Mouse (Mus musculus) hindbrain, embryonic 14.5 days (tissue): ENCODE data around the gene Rac2. TPM values are rescaled to one million over a fixed set of nuclear protein-coding genes. Genes with fewer than 3 reads are reported as not detected.

Experiments used
- ATAC-seq: fragments of 200-750 bp; cut with Nextera tagmentation; 2 replicates; pipeline ENCODE4 v1.8.0; 2017; ENCODE audit warnings: moderate number of reproducible peaks, mild to moderate bottlenecking, moderate TSS enrichment, moderate library complexity; ENCODE audit not compliant: low FRiP score
- DNase-seq: peaks from one replicate; pipeline ENCODE4 v3.0.0-alpha.2; 2015; ENCODE audit warnings: low spot score
- H3K27ac ChIP-seq: fragments of 300-500 bp; sonication (generic); 2 replicates; pipeline ENCODE4 v1.5.1; 2014; ENCODE audit warnings: mild to moderate bottlenecking, moderate library complexity
- H3K27me3 ChIP-seq: fragments of 300-500 bp; sonication (generic); 2 replicates; pipeline ENCODE4 v1.6.1; 2014; ENCODE audit warnings: mild to moderate bottlenecking, low read length, mixed read lengths; ENCODE audit not compliant: control insufficient read depth, insufficient read depth
- H3K36me3 ChIP-seq: fragments of 300-500 bp; sonication (generic); replicated peaks from 2 replicates; pipeline ENCODE4 v1.6.1; 2014; ENCODE audit not compliant: control insufficient read depth, insufficient read depth
- H3K4me1 ChIP-seq: fragments of 300-500 bp; sonication (generic); replicated peaks from 2 replicates; pipeline ENCODE4 v1.6.1; 2014; ENCODE audit warnings: antibody characterized with exemption, low read length, mixed read lengths; ENCODE audit not compliant: control insufficient read depth, insufficient read depth
- H3K4me2 ChIP-seq: fragments of 300-500 bp; sonication (generic); replicated peaks from 2 replicates; pipeline ENCODE4 v1.6.1; 2014; ENCODE audit warnings: mild to moderate bottlenecking, moderate library complexity
- H3K4me3 ChIP-seq: fragments of 300-500 bp; sonication (generic); replicated peaks from 2 replicates; pipeline ENCODE4 v1.5.1; 2014; ENCODE audit warnings: mild to moderate bottlenecking, low read length
- H3K9ac ChIP-seq: fragments of 300-500 bp; sonication (generic); 2 replicates; pipeline ENCODE4 v1.6.1; 2014
- H3K9me3 ChIP-seq: fragments of 300-500 bp; sonication (generic); 2 replicates; pipeline ENCODE4 v1.6.1; 2016; ENCODE audit warnings: low read length; ENCODE audit not compliant: control insufficient read depth
- WGBS: fragments of 180-500 bp; shearing (Covaris S2); extraction: QIAGEN DNeasy Blood & Tissue Kit; methylation state at CpG from one replicate; pipeline ENCODE4 v1.1.7; 2014; 5-methylcytosine and 5-hydroxymethylcytosine counted together
- polyA plus RNA-seq: library from polyadenylated mRNA; unstranded; fragments of >200 nt; fragmentation: Nextera tagmentation; extraction: Ambion mirVana; gene quantifications from 2 replicates; pipeline ENCODE4 v1.2.1, GENCODE M21; 2014

The Rac2 gene
- polyA plus RNA-seq, 1 experiment from 2014 or later = 8.1 TPM

DNA sequence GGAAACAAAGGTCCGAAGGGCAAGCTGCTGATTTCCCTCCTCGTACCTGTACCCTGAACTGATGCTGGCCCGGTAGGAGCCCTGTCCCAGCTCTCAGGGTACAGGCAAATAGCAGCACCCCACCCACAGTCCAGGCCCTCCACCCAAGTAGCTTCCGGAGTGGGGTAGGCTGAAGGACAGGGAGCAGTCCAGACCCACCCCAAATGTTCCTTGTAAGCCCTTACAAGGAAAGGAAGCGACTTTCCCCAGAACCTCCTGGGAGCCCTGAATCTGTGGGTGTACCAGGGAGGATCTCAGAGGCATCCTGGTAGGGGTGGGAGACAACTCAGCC, 348 bp downstream of the Rac2 start:
- H3K4me3 ChIP-seq = no peak overlapping the region
- no peaks in the 10 kb centered on the region for H3K36me3 ChIP-seq
- no peak for ATAC-seq

DNA sequence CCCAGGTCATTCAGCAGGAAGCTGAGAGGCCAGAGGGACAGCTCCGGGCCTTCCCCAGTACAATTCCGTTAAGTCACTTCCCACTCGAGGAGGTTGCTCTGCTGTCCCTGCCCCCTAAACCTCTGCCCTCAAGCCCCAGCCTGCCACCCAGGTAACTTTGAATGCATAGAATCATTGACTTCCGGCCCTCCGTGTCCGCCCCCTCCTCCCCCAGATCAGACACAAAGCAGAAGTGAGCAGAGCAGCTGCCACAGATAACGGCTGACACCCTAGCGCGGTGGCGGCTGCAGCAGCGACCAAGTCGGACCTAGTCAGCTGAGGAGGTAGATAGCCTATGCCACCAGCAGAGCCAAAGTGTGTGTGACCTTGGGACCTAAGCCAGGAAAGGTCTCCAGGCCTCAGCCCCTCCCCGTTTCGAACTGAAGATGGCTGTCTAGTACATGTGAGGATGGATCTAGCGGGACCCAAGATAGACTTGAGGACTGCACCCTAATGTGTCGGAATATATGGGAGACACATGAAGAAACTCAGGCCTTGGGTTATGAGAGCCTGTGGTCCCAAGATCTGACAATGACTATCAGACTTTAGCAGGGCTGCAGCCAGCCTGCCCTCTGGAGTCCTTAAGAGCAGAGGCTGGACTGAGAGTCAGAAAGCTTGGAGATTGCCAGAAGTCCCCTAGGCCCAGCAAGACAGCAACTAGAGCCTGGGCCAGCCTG, 871 bp downstream of the Rac2 start:
- no peak for DNase-seq
- Histone ChIP-seq H3K36me3 (no peaks in the 10 kb centered on the region), H3K4me3 (no peak overlapping the region), H3K4me2 (no peak overlapping the region), H3K9ac (no peak overlapping the region), H3K27me3 (no peaks in the 10 kb centered on the region), H3K4me1 (no peaks in the 10 kb centered on the region), H3K9me3 (no peaks in the 10 kb centered on the region), H3K27ac (no peak overlapping the region)
- ATAC-seq = no peak
- 65% methylated on average over 16 of the region's 16 CpGs for WGBS

More for the DNA sequence above, 348 bp downstream of the Rac2 start:
- no peak overlapping the region for H3K4me2 ChIP-seq
- DNase-seq = no peak
- H3K9me3 ChIP-seq = no peaks in the 10 kb centered on the region
- no peak overlapping the region for H3K9ac ChIP-seq
- WGBS = 88% methylated on average over 5 of the region's 5 CpGs
- H3K27me3 ChIP-seq = no peaks in the 10 kb centered on the region
- no peaks in the 10 kb centered on the region for H3K4me1 ChIP-seq
- no peak overlapping the region for H3K27ac ChIP-seq

DNA sequence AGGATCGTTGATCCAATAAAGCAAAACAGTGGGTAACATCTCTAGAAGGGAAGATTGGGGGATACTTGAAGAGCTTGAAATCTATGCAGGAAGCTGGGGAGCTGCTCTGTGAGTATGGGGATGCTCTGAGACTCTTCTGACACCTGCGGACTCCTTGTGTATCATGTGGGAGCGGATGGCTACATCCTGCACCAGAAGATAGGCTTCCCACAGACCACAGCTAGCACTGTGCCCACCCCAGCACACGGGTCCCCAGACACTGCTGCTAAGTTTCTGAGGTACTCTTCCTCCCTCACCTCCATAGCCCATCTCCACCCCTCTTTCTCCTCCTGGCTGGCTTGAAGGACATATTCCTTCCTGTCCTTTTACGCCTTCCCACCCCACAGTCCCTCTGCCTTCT, 2.4 kb downstream of the Rac2 start:
- Histone ChIP-seq H3K27ac (no peak overlapping the region), H3K9ac (no peak overlapping the region), H3K4me1 (no peaks in the 10 kb centered on the region), H3K27me3 (no peaks in the 10 kb centered on the region), H3K36me3 (no peaks in the 10 kb centered on the region), H3K4me2 (no peak overlapping the region), H3K4me3 (no peak overlapping the region), H3K9me3 (no peaks in the 10 kb centered on the region)
- ATAC-seq (no peak), DNase-seq (no peak)
- WGBS = 89% methylated on average over 5 of the region's 5 CpGs

GRCm38 (mm10) chr15:78567608-78568120, 4.9 kb downstream of the Rac2 start:
- WGBS = 72% methylated on average over 9 of the region's 9 CpGs
- no peaks in the 10 kb centered on the region for H3K36me3 ChIP-seq
- H3K9ac ChIP-seq = no peak overlapping the region
- no peak overlapping the region for H3K27ac ChIP-seq
- H3K4me3 ChIP-seq = no peak overlapping the region
- no peaks in the 10 kb centered on the region for H3K4me1 ChIP-seq
- no peaks in the 10 kb centered on the region for H3K27me3 ChIP-seq
- ATAC-seq = no peak
- DNase-seq = no peak
- H3K4me2 ChIP-seq = no peak overlapping the region
- H3K9me3 ChIP-seq = no peaks in the 10 kb centered on the region

GRCm38 (mm10) chr15:78564764-78565435, 7.7 kb downstream of the Rac2 start:
- Histone ChIP-seq H3K9ac (no peak overlapping the region), H3K9me3 (no peaks in the 10 kb centered on the region), H3K27ac (no peak overlapping the region), H3K36me3 (no peaks in the 10 kb centered on the region), H3K4me2 (no peak overlapping the region), H3K4me3 (no peak overlapping the region), H3K27me3 (no peaks in the 10 kb centered on the region), H3K4me1 (no peaks in the 10 kb centered on the region)
- no peak for DNase-seq
- no peak for ATAC-seq
- WGBS = 73% methylated on average over 11 of the region's 11 CpGs

DNA sequence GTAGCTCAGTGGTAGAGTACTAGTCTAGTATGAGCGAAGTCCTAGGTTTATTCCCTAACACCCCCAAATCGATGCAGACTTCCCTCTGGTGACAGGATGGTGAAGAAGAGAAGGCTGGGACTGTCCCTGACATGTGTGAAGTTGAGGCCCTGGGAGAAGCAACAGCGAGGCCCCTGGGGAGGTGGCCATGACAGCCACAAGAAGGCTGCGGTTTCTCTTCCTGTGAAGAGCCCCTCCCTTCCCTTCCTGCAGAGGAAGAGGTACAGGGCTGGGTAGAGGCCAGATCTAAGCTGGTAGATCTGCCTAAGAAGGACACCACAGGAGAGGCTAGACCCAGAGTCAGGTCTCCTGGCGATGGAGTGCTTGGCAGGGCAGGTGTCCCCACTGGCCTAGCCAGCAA, 8.6 kb downstream of the Rac2 start:
- no peaks in the 10 kb centered on the region for H3K36me3 ChIP-seq
- ATAC-seq = no peak
- H3K4me2 ChIP-seq = no peak overlapping the region
- no peaks in the 10 kb centered on the region for H3K27me3 ChIP-seq
- WGBS = 81% methylated on average over 5 of the region's 5 CpGs
- no peaks in the 10 kb centered on the region for H3K4me1 ChIP-seq
- no peak overlapping the region for H3K9ac ChIP-seq
- no peak overlapping the region for H3K4me3 ChIP-seq
- no peak for DNase-seq
- H3K9me3 ChIP-seq = no peaks in the 10 kb centered on the region
- H3K27ac ChIP-seq = no peak overlapping the region

- Histone ChIP-seq H3K4me1 (no peaks in the 10 kb centered on the region), H3K4me3 (no peak overlapping the region), H3K27ac (no peak overlapping the region), H3K36me3 (no peaks in the 10 kb centered on the region), H3K27me3 (no peaks in the 10 kb centered on the region), H3K9ac (no peak overlapping the region), H3K4me2 (no peak overlapping the region), H3K9me3 (no peaks in the 10 kb centered on the region)
- no peak for DNase-seq
- ATAC-seq = no peak
- WGBS = 94% methylated on average over 3 of the region's 3 CpGs
Measured at GRCm38 (mm10) chr15:78563344-78563743, 9.2 kb downstream of the Rac2 start.

DNA sequence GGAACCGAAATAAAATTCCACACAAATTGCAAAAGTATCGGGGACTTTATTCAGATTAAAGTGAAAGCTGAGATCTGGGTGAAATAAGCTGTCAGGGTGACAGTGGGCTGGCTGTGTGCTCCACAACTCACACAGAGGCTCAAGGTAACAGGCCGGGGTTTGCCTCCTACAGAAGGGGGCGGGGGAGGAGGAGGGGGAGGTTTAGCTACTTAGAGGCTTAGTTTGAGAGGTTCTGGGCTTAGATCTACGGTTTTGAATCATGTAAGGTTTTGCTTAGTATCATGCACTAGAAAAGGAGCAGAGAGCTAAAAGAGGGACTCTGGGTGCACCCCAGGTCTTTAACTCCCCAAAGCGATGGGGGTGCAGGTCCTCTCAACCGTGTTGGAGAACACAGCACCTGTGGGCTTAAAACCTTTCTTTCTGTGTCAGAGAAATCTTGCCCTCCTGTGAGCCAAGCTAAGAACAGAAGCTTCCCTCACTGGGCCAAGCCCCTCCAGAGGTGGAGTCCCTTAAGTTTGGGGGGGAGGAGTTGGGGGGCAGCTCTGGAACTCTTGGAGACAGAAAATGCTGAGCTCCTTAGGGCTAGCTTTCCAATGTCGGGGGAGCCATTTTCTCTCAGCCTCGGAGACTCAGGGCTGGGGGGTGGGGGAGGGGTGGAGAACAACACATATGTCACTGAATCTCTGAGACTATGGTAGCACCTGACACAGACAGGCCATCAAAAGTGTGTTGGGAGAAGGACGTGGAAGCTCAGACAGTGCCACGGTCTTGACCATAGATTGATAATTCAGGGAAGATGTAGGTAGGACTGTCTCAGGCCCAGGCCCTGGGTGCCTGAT, 13.2 kb downstream of the Rac2 start:
- H3K9ac ChIP-seq = no peak overlapping the region
- H3K36me3 ChIP-seq = no peaks in the 10 kb centered on the region
- no peak overlapping the region for H3K4me3 ChIP-seq
- H3K27me3 ChIP-seq = no peaks in the 10 kb centered on the region
- no peak for DNase-seq
- no peak overlapping the region for H3K4me2 ChIP-seq
- no peaks in the 10 kb centered on the region for H3K4me1 ChIP-seq
- no peak overlapping the region for H3K27ac ChIP-seq
- WGBS = 68% methylated on average over 11 of the region's 11 CpGs
- H3K9me3 ChIP-seq = no peaks in the 10 kb centered on the region
- ATAC-seq = no peak
